20 mouse cellular contexts compared by ENCODE assay signal in the genomic region with DNA sequence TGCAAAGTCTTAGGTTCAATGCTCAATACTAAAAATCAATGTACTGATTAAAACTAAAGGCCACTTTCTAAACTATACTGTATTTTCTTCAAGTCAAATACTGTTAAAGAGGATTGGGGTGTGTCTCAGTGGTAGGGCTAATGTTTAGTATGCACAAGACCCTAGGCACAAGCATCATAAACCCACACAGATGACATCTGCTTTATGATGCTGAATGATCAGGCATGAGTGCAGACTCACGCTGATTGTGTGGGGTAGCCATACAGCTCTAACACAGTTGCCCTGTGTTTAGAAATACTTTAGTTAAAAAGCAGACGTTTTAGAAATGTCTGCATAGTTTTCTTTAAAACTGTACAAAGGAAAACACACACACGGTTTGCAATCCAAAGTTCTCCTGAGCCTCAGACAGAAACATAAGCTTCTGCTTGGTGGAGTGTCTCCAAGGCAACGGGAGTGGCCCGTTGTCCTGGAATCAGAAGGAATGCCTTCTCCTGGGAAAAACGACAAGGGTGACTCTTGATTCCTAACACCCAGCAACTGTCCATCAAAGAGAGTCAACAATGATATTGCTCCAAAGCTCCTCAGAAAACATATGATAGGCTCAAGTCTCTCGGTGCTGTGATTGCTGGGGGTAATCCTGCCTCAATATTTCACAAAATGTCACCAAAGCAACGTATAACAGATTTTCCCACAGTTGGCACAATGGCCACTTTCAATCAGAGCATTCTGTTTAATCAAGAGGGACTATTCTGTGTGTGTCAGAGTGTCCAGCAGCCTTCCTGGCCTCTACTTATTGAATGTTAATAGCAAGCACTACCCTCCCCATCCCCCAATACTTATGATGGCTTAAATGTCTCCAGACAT.
A peak's percentile ranks its signal among the peaks of the same experiment; 100 is the strongest.
DNase-seq lines count a peak whose midpoint lies in the region; ATAC-seq lines count a peak whose summit lies in the region.
"Had no signal": no experiment of that assay in that cellular context is flagged by ENCODE, and none has a peak within 500 bp of the region (broad histone marks: within the 10 kb centered on the region; RNA-seq: fewer than 3 reads in every experiment).

No protein-coding gene starts in this region.

- WGBS in hindbrain, embryonic 12.5 days: 23% methylated on average over 8 of the region's 8 CpGs
- WGBS in midbrain, embryonic 12.5 days: 20% methylated on average over 8 of the region's 8 CpGs
- WGBS in neural tube, embryonic 15.5 days: 16% methylated on average over 8 of the region's 8 CpGs

- peak; percentile 86 for ATAC-seq in hindbrain, embryonic 12.5 days (ENCODE audit: low FRiP score)
- peak; percentile 73 for ATAC-seq in midbrain, embryonic 12.5 days (ENCODE audit: low FRiP score, low read depth)
- no peak for ATAC-seq in neural tube, embryonic 15.5 days (ENCODE audit: low FRiP score)

- H3K4me3 ChIP-seq in hindbrain, embryonic 12.5 days: no peak overlapping the region
- H3K4me3 ChIP-seq in midbrain, embryonic 12.5 days: no peak overlapping the region
- no peak overlapping the region for H3K4me3 ChIP-seq in neural tube, embryonic 15.5 days (replicated peaks)
- H3K4me3 ChIP-seq: embryonic facial prominence, embryonic 13.5 days; kidney, embryonic 15.5 days; limb, embryonic 15.5 days had no signal

- no peak overlapping the region for H3K9ac ChIP-seq in hindbrain, embryonic 12.5 days
- H3K9ac ChIP-seq in midbrain, embryonic 12.5 days (replicated peaks): no peak overlapping the region
- no peak overlapping the region for H3K9ac ChIP-seq in neural tube, embryonic 15.5 days (replicated peaks)
- H3K9ac ChIP-seq: embryonic facial prominence, embryonic 13.5 days; kidney, embryonic 15.5 days; limb, embryonic 15.5 days; lung, embryonic 14.5 days had no signal

- H3K4me1 ChIP-seq in hindbrain, embryonic 12.5 days: peaks cover 20% of the 10 kb centered on the region
- peaks cover 13% of the 10 kb centered on the region for H3K4me1 ChIP-seq in midbrain, embryonic 12.5 days
- H3K4me1 ChIP-seq in neural tube, embryonic 15.5 days: 0 out of 2 replicates have a peak, but pooled peaks cover 4% of the 10 kb centered on the region
- H3K4me1 ChIP-seq: embryonic facial prominence, embryonic 13.5 days; kidney, embryonic 15.5 days; megakaryocyte, embryonic 14.5 days had no signal

- DNase-seq in retina, embryonic 14.5 days (ENCODE audit: low spot score): peak; percentile 3
- DNase-seq in retina, postnatal 1 day: no peak
- no peak for DNase-seq in heart, adult 18-20 months
- no peak for DNase-seq in kidney, postnatal 36 days
- no peak for DNase-seq in adrenal gland, adult 2 months
- DNase-seq: adrenal gland, postnatal 36 days; cerebellum, postnatal 25 days; gastrocnemius, postnatal 10 days; heart, postnatal 10 days; lung, embryonic 14.5 days; right cerebral cortex, adult 18-20 months; thymus, postnatal 25 days had no signal

- H3K27me3 ChIP-seq in hindbrain, embryonic 12.5 days: no peaks in the 10 kb centered on the region
- 0 out of 2 replicates have a peak, but pooled peaks cover 6% of the 10 kb centered on the region for H3K27me3 ChIP-seq in midbrain, embryonic 12.5 days
- H3K27me3 ChIP-seq in neural tube, embryonic 15.5 days (replicated peaks): no peaks in the 10 kb centered on the region
- H3K27me3 ChIP-seq: embryonic facial prominence, embryonic 13.5 days; kidney, embryonic 15.5 days; limb, embryonic 15.5 days; megakaryocyte, embryonic 14.5 days had no signal

- H3K9me3 ChIP-seq in hindbrain, embryonic 12.5 days (replicated peaks): no peaks in the 10 kb centered on the region
- H3K9me3 ChIP-seq in midbrain, embryonic 12.5 days: no peaks in the 10 kb centered on the region
- no peaks in the 10 kb centered on the region for H3K9me3 ChIP-seq in neural tube, embryonic 15.5 days (replicated peaks)
- H3K9me3 ChIP-seq: embryonic facial prominence, embryonic 13.5 days; kidney, embryonic 15.5 days; limb, embryonic 15.5 days had no signal

- no peak overlapping the region; the same call in 1 of the 2 replicates for H3K4me2 ChIP-seq in hindbrain, embryonic 12.5 days (replicated peaks)
- H3K4me2 ChIP-seq in midbrain, embryonic 12.5 days (replicated peaks): no peak overlapping the region
- H3K4me2 ChIP-seq in neural tube, embryonic 15.5 days: no peak overlapping the region
- H3K4me2 ChIP-seq: embryonic facial prominence, embryonic 13.5 days; kidney, embryonic 15.5 days; limb, embryonic 15.5 days; lung, embryonic 14.5 days had no signal

- H3K27ac ChIP-seq in hindbrain, embryonic 12.5 days: peak overlapping the region; percentile 60
- H3K27ac ChIP-seq in midbrain, embryonic 12.5 days (replicated peaks): peak overlapping the region; percentile 50
- H3K27ac ChIP-seq in neural tube, embryonic 15.5 days (replicated peaks): peak overlapping the region; percentile 25; the same call in 1 of the 2 replicates
- H3K27ac ChIP-seq: embryonic facial prominence, embryonic 13.5 days; kidney, embryonic 15.5 days; limb, embryonic 15.5 days; stomach, postnatal 0 days had no signal

- H3K36me3 ChIP-seq in hindbrain, embryonic 12.5 days: no peaks in the 10 kb centered on the region
- no peaks in the 10 kb centered on the region for H3K36me3 ChIP-seq in midbrain, embryonic 12.5 days
- no peaks in the 10 kb centered on the region for H3K36me3 ChIP-seq in neural tube, embryonic 15.5 days
- H3K36me3 ChIP-seq: embryonic facial prominence, embryonic 13.5 days; kidney, embryonic 15.5 days; limb, embryonic 15.5 days had no signal
